Mouse (Mus musculus) stomach, embryonic 14.5 days (tissue): ENCODE data around the gene Kctd19. TPM values are rescaled to one million over a fixed set of nuclear protein-coding genes. Genes with fewer than 3 reads are reported as not detected.
A peak's percentile ranks its signal among the peaks of the same experiment; 100 is the strongest.

Experiments
- ATAC-seq: fragments of 200-750 bp; cut with Nextera tagmentation; 2 replicates; pipeline ENCODE4 v1.8.0; 2017; ENCODE audit warnings: low read depth, moderate TSS enrichment; ENCODE audit not compliant: insufficient number of reproducible peaks, insufficient read depth, low FRiP score
- H3K27ac ChIP-seq: fragments of 300-500 bp; sonication (generic); 2 replicates; pipeline ENCODE4 v1.5.1; 2014; ENCODE audit warnings: mild to moderate bottlenecking, low read length, moderate library complexity, mixed read lengths
- H3K27me3 ChIP-seq: fragments of 300-500 bp; sonication (generic); 2 replicates; pipeline ENCODE4 v1.6.1; 2014; ENCODE audit warnings: low read length, control low read depth, mixed read lengths; ENCODE audit not compliant: control insufficient read depth, insufficient read depth
- H3K36me3 ChIP-seq: fragments of 300-500 bp; sonication (generic); 2 replicates; pipeline ENCODE4 v1.6.1; 2014; ENCODE audit warnings: mild to moderate bottlenecking, control low read depth, low read length, moderate library complexity, mixed read lengths; ENCODE audit not compliant: control insufficient read depth, insufficient read depth
- H3K4me1 ChIP-seq: fragments of 300-500 bp; sonication (generic); 2 replicates; pipeline ENCODE4 v1.6.1; 2014; ENCODE audit warnings: low read length, control low read depth, mixed read lengths; ENCODE audit not compliant: control insufficient read depth, insufficient read depth
- H3K4me2 ChIP-seq: fragments of 300-500 bp; sonication (generic); replicated peaks from 2 replicates; pipeline ENCODE4 v1.6.1; 2014; ENCODE audit warnings: low read depth, low read length, control low read depth
- H3K4me3 ChIP-seq: fragments of 300-500 bp; sonication (generic); 2 replicates; pipeline ENCODE4 v1.5.1; 2014; ENCODE audit warnings: low read depth, low read length, control low read depth
- H3K9ac ChIP-seq: fragments of 300-500 bp; sonication (generic); replicated peaks from 2 replicates; pipeline ENCODE4 v1.6.1; 2014; ENCODE audit warnings: low read depth, mild to moderate bottlenecking, control low read depth, low read length, moderate library complexity, mixed read lengths
- H3K9me3 ChIP-seq: fragments of 300-500 bp; sonication (generic); 2 replicates; pipeline ENCODE4 v1.6.1; 2016; ENCODE audit warnings: low read depth, low read length, control low read depth; ENCODE audit not compliant: control insufficient read depth
- WGBS: fragments of 180-500 bp; shearing (Covaris S2); extraction: QIAGEN DNeasy Blood & Tissue Kit; methylation state at CpG from one replicate; pipeline ENCODE4 v1.1.7; 2014; 5-methylcytosine and 5-hydroxymethylcytosine counted together
- polyA plus RNA-seq: library from polyadenylated mRNA; unstranded; fragments of >200 nt; fragmentation: Nextera tagmentation; extraction: Ambion mirVana; gene quantifications from 2 replicates; pipeline ENCODE4 v1.2.1, GENCODE M21; 2014

The Kctd19 gene
- polyA plus RNA-seq, 1 experiment from 2014 or later = not detected

- no peaks in the 10 kb centered on the region for H3K36me3 ChIP-seq
- H3K9me3 ChIP-seq = no peaks in the 10 kb centered on the region
- H3K4me1 ChIP-seq = 0 out of 2 replicates have a peak, but pooled peaks cover 7% of the 10 kb centered on the region
- H3K27ac ChIP-seq = peak overlapping the region; percentile 58; the same call in 1 of the 2 replicates
- no peaks in the 10 kb centered on the region for H3K27me3 ChIP-seq
- no peak overlapping the region for H3K4me3 ChIP-seq
- no peak overlapping the region for H3K4me2 ChIP-seq
- WGBS = 57% methylated on average over 12 of the region's 12 CpGs
- no peak overlapping the region for H3K9ac ChIP-seq
- ATAC-seq = no peak
These were observed 51.3 kb downstream of the Kctd19 start for GRCm38 (mm10) chr8:105361751-105362702.

DNA sequence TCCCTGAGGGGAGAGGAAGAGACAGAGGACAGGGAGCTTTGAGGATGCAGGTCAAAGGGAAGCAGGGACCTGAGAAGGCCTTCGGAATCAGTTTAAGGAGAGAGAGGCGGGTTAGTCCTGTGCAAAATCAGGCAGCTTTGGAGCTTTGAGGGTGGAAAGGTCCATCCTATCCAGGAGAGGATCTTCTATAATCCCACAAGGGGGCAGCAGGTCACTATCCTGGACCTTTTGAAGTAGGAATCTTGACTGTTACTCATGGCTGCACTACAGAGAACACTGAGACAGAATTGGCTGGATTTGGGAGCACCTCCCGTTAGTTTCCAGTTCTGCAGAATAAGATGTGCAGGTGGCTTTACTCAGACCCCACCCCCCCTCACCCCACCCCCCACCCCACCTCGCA lies 53.7 kb downstream of the Kctd19 start:
- peaks cover 7% of the 10 kb centered on the region; the same call in 1 of the 2 replicates for H3K4me1 ChIP-seq
- 32% methylated on average over 4 of the region's 4 CpGs for WGBS
- no peaks in the 10 kb centered on the region for H3K27me3 ChIP-seq
- H3K36me3 ChIP-seq = no peaks in the 10 kb centered on the region
- no peak overlapping the region for H3K27ac ChIP-seq
- no peak for ATAC-seq
- no peaks in the 10 kb centered on the region for H3K9me3 ChIP-seq
- no peak overlapping the region for H3K4me3 ChIP-seq
- no peak overlapping the region for H3K9ac ChIP-seq
- no peak overlapping the region for H3K4me2 ChIP-seq

DNA sequence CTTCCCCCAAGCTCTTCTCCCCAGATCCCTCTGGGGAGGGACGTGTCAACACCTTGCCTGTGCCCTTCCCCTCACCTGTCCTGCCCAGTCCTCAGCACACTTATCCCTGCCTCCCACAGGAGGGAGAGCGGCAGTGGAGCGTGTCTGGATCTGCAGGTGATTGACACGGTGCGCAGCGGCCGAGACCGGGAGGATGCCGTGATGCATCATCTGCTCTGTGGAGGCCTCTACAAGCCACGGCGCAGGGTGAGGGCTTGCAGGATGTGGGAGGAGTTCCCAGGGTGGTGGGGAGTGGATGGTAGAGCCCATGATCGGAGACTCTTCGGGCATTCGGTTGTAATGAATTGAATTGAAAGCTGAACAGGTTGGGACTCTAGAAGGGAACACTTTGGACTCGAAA lies 54.1 kb downstream of the Kctd19 start:
- H3K36me3 ChIP-seq = no peaks in the 10 kb centered on the region
- H3K4me2 ChIP-seq = no peak overlapping the region
- peaks cover 7% of the 10 kb centered on the region; the same call in 1 of the 2 replicates for H3K4me1 ChIP-seq
- H3K9ac ChIP-seq = no peak overlapping the region
- H3K4me3 ChIP-seq = no peak overlapping the region
- no peak overlapping the region for H3K27ac ChIP-seq
- whole genome bisulfite sequencing = 64% methylated on average over 15 of the region's 15 CpGs
- H3K9me3 ChIP-seq = no peaks in the 10 kb centered on the region
- no peaks in the 10 kb centered on the region for H3K27me3 ChIP-seq
- 0 out of 2 replicates have a peak, but pooled peaks have one; percentile 15 for ATAC-seq

GRCm38 (mm10) chr8:105356681-105357080 lies 56.6 kb downstream of the Kctd19 start:
- Histone ChIP-seq H3K36me3 (no peaks in the 10 kb centered on the region), H3K9ac (no peak overlapping the region), H3K9me3 (no peaks in the 10 kb centered on the region), H3K4me2 (no peak overlapping the region), H3K4me3 (no peak overlapping the region), H3K4me1 (no peaks in the 10 kb centered on the region; the same call in 1 of the 2 replicates), H3K27ac (no peak overlapping the region), H3K27me3 (no peaks in the 10 kb centered on the region)
- ATAC-seq = no peak
- 84% methylated on average over 14 of the region's 14 CpGs for WGBS

GRCm38 (mm10) chr8:105355179-105356024 lies 57.9 kb downstream of the Kctd19 start:
- no peak overlapping the region for H3K9ac ChIP-seq
- no peaks in the 10 kb centered on the region for H3K27me3 ChIP-seq
- no peak overlapping the region for H3K27ac ChIP-seq
- no peak overlapping the region for H3K4me3 ChIP-seq
- H3K4me2 ChIP-seq = no peak overlapping the region
- ATAC-seq = no peak
- no peaks in the 10 kb centered on the region for H3K36me3 ChIP-seq
- 73% methylated on average over 26 of the region's 26 CpGs for WGBS
- no peaks in the 10 kb centered on the region; the same call in 1 of the 2 replicates for H3K4me1 ChIP-seq
- no peaks in the 10 kb centered on the region for H3K9me3 ChIP-seq

GRCm38 (mm10) chr8:105354549-105354948 lies 58.8 kb downstream of the Kctd19 start:
- Histone ChIP-seq H3K27ac (no peak overlapping the region), H3K4me1 (peaks cover 6% of the 10 kb centered on the region)
- ATAC-seq = no peak

GRCm38 (mm10) chr8:105353583-105354135 lies 59.6 kb downstream of the Kctd19 start:
- Histone ChIP-seq H3K36me3 (no peaks in the 10 kb centered on the region), H3K4me1 (peaks cover 6% of the 10 kb centered on the region), H3K27ac (no peak overlapping the region), H3K4me2 (no peak overlapping the region), H3K9ac (no peak overlapping the region), H3K27me3 (no peaks in the 10 kb centered on the region), H3K9me3 (no peaks in the 10 kb centered on the region), H3K4me3 (no peak overlapping the region)
- 78% methylated on average over 8 of the region's 8 CpGs for WGBS
- ATAC-seq = no peak

More at GRCm38 (mm10) chr8:105354549-105354948, 58.8 kb downstream of the Kctd19 start:
- Histone ChIP-seq H3K9ac (no peak overlapping the region), H3K4me2 (no peak overlapping the region), H3K9me3 (no peaks in the 10 kb centered on the region), H3K27me3 (no peaks in the 10 kb centered on the region), H3K4me3 (no peak overlapping the region), H3K36me3 (no peaks in the 10 kb centered on the region)
- WGBS = 91% methylated on average over 4 of the region's 4 CpGs

- Histone ChIP-seq H3K4me2 (peak overlapping the region; percentile 95), H3K36me3 (no peaks in the 10 kb centered on the region), H3K27me3 (no peaks in the 10 kb centered on the region), H3K9me3 (no peaks in the 10 kb centered on the region), H3K9ac (0 out of 2 replicates have a peak overlapping the region, but pooled peaks have one; percentile 3), H3K4me3 (peak overlapping the region; percentile 80; the same call in 1 of the 2 replicates), H3K27ac (no peak overlapping the region), H3K4me1 (peaks cover 16% of the 10 kb centered on the region)
- ATAC-seq = no peak
- 43% methylated on average over 7 of the region's 7 CpGs for WGBS
These were observed 63.1 kb downstream of the Kctd19 start for GRCm38 (mm10) chr8:105350186-105350585.
